Mouse (Mus musculus) liver, embryonic 15.5 days (tissue): ENCODE measurements around the gene Gm5475. TPM values are rescaled to one million over a fixed set of nuclear protein-coding genes. Genes with fewer than 3 reads are reported as not detected.

ENCODE experiments used
- ATAC-seq: fragments of 200-750 bp; cut with Nextera tagmentation; 2 replicates; pipeline ENCODE4 v1.8.0; 2017; ENCODE audit warnings: moderate number of reproducible peaks, mild to moderate bottlenecking, moderate library complexity; ENCODE audit not compliant: insufficient read depth
- H3K27ac ChIP-seq: fragments of 300-500 bp; sonication (generic); replicated peaks from 2 replicates; pipeline ENCODE4 v1.5.1; 2015; ENCODE audit warnings: mild to moderate bottlenecking, inconsistent platforms
- H3K27me3 ChIP-seq: fragments of 300-500 bp; sonication (generic); 2 replicates; pipeline ENCODE4 v1.6.1; 2015; ENCODE audit warnings: mild to moderate bottlenecking, inconsistent platforms
- H3K36me3 ChIP-seq: fragments of 300-500 bp; sonication (generic); replicated peaks from 2 replicates; pipeline ENCODE4 v1.6.1; 2015; ENCODE audit warnings: moderate library complexity, mild to moderate bottlenecking, inconsistent platforms
- H3K4me1 ChIP-seq: fragments of 300-500 bp; sonication (generic); replicated peaks from 2 replicates; pipeline ENCODE4 v1.6.1; 2015; ENCODE audit warnings: inconsistent platforms
- H3K4me2 ChIP-seq: fragments of 300-500 bp; sonication (generic); 2 replicates; pipeline ENCODE4 v1.6.1; 2015; ENCODE audit warnings: moderate library complexity, mild to moderate bottlenecking, inconsistent platforms
- H3K4me3 ChIP-seq: fragments of 300-500 bp; sonication (generic); replicated peaks from 2 replicates; pipeline ENCODE4 v1.5.1; 2015; ENCODE audit warnings: mild to moderate bottlenecking, inconsistent platforms
- H3K9ac ChIP-seq: fragments of 300-500 bp; sonication (generic); 2 replicates; pipeline ENCODE4 v1.6.1; 2015; ENCODE audit warnings: moderate library complexity, mild to moderate bottlenecking, inconsistent platforms
- H3K9me3 ChIP-seq: fragments of 300-500 bp; sonication (generic); replicated peaks from 2 replicates; pipeline ENCODE4 v1.6.1; 2016; ENCODE audit warnings: inconsistent platforms
- WGBS: fragments of 180-500 bp; shearing (Covaris S2); methylation state at CpG from one replicate; pipeline ENCODE4 v1.1.7; 2015; ENCODE audit warnings: mixed read lengths; ENCODE audit not compliant: insufficient replicate concordance; 5-methylcytosine and 5-hydroxymethylcytosine counted together
- polyA plus RNA-seq: library from polyadenylated mRNA; unstranded; fragments of >200 nt; fragmentation: Nextera tagmentation; extraction: Ambion mirVana; gene quantifications from 2 replicates; pipeline ENCODE4 v1.2.1, GENCODE M21; 2015

Gm5475 gene
- polyA plus RNA-seq, 1 experiment from 2014 or later = 0.05 TPM

DNA sequence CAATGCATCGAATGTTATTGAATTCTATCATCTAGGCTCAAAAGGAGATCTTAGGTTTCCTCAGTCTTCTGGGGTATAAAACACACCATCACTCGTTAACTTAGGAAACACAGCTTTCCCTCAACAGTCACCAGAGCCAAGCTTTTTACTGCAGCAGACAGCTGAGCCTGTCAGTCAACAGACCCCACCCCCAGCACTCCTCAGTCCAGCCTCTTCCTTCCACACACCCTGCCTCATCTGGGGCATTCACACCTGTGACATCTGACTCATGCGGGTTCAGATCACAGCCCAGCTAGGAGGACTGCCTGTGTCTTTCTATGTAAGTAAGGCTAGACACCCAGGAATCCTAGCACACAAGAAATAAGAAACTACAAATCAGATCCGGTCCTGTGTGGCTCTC is 7.9 kb upstream of the Gm5475 start:
- Histone ChIP-seq H3K27me3 (no peaks in the 10 kb centered on the region), H3K4me1 (peaks cover 91% of the 10 kb centered on the region), H3K27ac (peak overlapping the region; percentile 87), H3K9ac (peak overlapping the region; percentile 10; the same call in 1 of the 2 replicates), H3K9me3 (no peaks in the 10 kb centered on the region), H3K4me2 (0 out of 2 replicates have a peak overlapping the region, but pooled peaks have one; percentile 2), H3K4me3 (no peak overlapping the region), H3K36me3 (peaks cover 64% of the 10 kb centered on the region)
- peak; percentile 11; the same call in 1 of the 2 replicates for ATAC-seq
- 53% methylated on average over 4 of the region's 4 CpGs for WGBS

- ATAC-seq = no peak
- Histone ChIP-seq H3K4me1 (peaks cover 99% of the 10 kb centered on the region), H3K4me3 (no peak overlapping the region), H3K36me3 (peaks cover 55% of the 10 kb centered on the region), H3K9me3 (no peaks in the 10 kb centered on the region), H3K27ac (peak overlapping the region; percentile 34; the same call in 1 of the 2 replicates), H3K4me2 (no peak overlapping the region), H3K9ac (no peak overlapping the region), H3K27me3 (no peaks in the 10 kb centered on the region)
- 91% methylated on average over 13 of the region's 13 CpGs for WGBS
Observed at GRCm38 (mm10) chr15:100414942-100415341, 7.0 kb upstream of the Gm5475 start.

DNA sequence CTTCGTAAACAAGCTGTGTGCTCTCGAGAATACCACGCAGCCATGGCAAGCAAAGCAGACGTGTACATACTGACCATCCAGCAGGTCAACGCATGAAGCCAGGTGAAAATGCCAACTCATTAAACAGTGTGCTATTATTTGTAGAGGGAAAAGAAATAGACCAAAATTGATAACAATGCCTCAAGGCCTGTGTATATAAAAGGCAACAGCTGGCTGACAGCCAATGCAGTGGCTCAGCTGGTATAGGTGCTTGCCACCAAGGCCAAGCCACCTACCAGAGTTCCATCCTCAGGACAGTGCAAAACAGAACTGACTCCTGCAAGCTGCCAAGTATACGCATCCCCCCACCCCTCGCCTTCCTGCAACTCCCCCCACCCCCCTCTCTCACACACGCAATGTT is 6.3 kb upstream of the Gm5475 start:
- Histone ChIP-seq H3K36me3 (peaks cover 47% of the 10 kb centered on the region), H3K27ac (peak overlapping the region; percentile 66; the same call in 1 of the 2 replicates), H3K4me2 (no peak overlapping the region), H3K9me3 (no peaks in the 10 kb centered on the region), H3K27me3 (no peaks in the 10 kb centered on the region), H3K4me3 (no peak overlapping the region), H3K9ac (no peak overlapping the region), H3K4me1 (peaks cover 99% of the 10 kb centered on the region)
- 85% methylated on average over 8 of the region's 8 CpGs for WGBS
- no peak for ATAC-seq

GRCm38 (mm10) chr15:100417854-100418450 is 4.0 kb upstream of the Gm5475 start:
- Histone ChIP-seq H3K4me1 (peaks cover 87% of the 10 kb centered on the region), H3K4me2 (peak overlapping the region; percentile 99), H3K9me3 (no peaks in the 10 kb centered on the region), H3K27me3 (no peaks in the 10 kb centered on the region), H3K4me3 (peak overlapping the region; percentile 99), H3K36me3 (peaks cover 30% of the 10 kb centered on the region), H3K9ac (peak overlapping the region; percentile 44), H3K27ac (peak overlapping the region; percentile 56)
- 60% methylated on average over 9 of the region's 9 CpGs for WGBS
- no peak for ATAC-seq

GRCm38 (mm10) chr15:100419311-100419710 is 2.6 kb upstream of the Gm5475 start:
- peak overlapping the region; percentile 98 for H3K9ac ChIP-seq
- H3K4me3 ChIP-seq = peak overlapping the region; percentile 99
- H3K9me3 ChIP-seq = no peaks in the 10 kb centered on the region
- peak overlapping the region; percentile 99 for H3K4me2 ChIP-seq
- peaks cover 30% of the 10 kb centered on the region for H3K36me3 ChIP-seq
- H3K27ac ChIP-seq = peak overlapping the region; percentile 99
- peaks cover 86% of the 10 kb centered on the region for H3K4me1 ChIP-seq
- peak; percentile 3; the same call in 1 of the 2 replicates for ATAC-seq
- H3K27me3 ChIP-seq = peaks cover 11% of the 10 kb centered on the region
- WGBS = 45% methylated on average over 8 of the region's 8 CpGs

GRCm38 (mm10) chr15:100419901-100420745 is 1.8 kb upstream of the Gm5475 start:
- H3K4me3 ChIP-seq = peak overlapping the region; percentile 99
- WGBS = 21% methylated on average over 9 of the region's 9 CpGs
- H3K4me1 ChIP-seq = peaks cover 86% of the 10 kb centered on the region
- H3K4me2 ChIP-seq = peak overlapping the region; percentile 99
- no peaks in the 10 kb centered on the region for H3K9me3 ChIP-seq
- H3K36me3 ChIP-seq = peaks cover 26% of the 10 kb centered on the region
- ATAC-seq = peak; percentile 79
- H3K27ac ChIP-seq = peak overlapping the region; percentile 99
- peak overlapping the region; percentile 98 for H3K9ac ChIP-seq
- H3K27me3 ChIP-seq = peaks cover 20% of the 10 kb centered on the region

- H3K9me3 ChIP-seq = no peaks in the 10 kb centered on the region
- H3K4me1 ChIP-seq = peaks cover 75% of the 10 kb centered on the region
Observed at GRCm38 (mm10) chr15:100421059-100421757, 739 bp upstream of the Gm5475 start.

GRCm38 (mm10) chr15:100422476-100422875 is 529 bp downstream of the Gm5475 start:
- no peaks in the 10 kb centered on the region for H3K9me3 ChIP-seq
- peaks cover 43% of the 10 kb centered on the region for H3K27me3 ChIP-seq
- ATAC-seq = peak; percentile 43
- peak overlapping the region; percentile 98 for H3K9ac ChIP-seq
- peaks cover 7% of the 10 kb centered on the region for H3K36me3 ChIP-seq
- WGBS = under 1% methylated on average over 44 of the region's 44 CpGs
- H3K27ac ChIP-seq = peak overlapping the region; percentile 99
- peaks cover 63% of the 10 kb centered on the region for H3K4me1 ChIP-seq
- H3K4me3 ChIP-seq = peak overlapping the region; percentile 99
- H3K4me2 ChIP-seq = peak overlapping the region; percentile 99

More at GRCm38 (mm10) chr15:100421059-100421757, 739 bp upstream of the Gm5475 start:
- H3K27ac ChIP-seq = peak overlapping the region; percentile 99
- H3K36me3 ChIP-seq = peaks cover 16% of the 10 kb centered on the region
- 13% methylated on average over 8 of the region's 8 CpGs for WGBS
- peaks cover 30% of the 10 kb centered on the region for H3K27me3 ChIP-seq
- H3K4me3 ChIP-seq = peak overlapping the region; percentile 99
- peak overlapping the region; percentile 98 for H3K9ac ChIP-seq
- H3K4me2 ChIP-seq = peak overlapping the region; percentile 99
- no peak for ATAC-seq

DNA sequence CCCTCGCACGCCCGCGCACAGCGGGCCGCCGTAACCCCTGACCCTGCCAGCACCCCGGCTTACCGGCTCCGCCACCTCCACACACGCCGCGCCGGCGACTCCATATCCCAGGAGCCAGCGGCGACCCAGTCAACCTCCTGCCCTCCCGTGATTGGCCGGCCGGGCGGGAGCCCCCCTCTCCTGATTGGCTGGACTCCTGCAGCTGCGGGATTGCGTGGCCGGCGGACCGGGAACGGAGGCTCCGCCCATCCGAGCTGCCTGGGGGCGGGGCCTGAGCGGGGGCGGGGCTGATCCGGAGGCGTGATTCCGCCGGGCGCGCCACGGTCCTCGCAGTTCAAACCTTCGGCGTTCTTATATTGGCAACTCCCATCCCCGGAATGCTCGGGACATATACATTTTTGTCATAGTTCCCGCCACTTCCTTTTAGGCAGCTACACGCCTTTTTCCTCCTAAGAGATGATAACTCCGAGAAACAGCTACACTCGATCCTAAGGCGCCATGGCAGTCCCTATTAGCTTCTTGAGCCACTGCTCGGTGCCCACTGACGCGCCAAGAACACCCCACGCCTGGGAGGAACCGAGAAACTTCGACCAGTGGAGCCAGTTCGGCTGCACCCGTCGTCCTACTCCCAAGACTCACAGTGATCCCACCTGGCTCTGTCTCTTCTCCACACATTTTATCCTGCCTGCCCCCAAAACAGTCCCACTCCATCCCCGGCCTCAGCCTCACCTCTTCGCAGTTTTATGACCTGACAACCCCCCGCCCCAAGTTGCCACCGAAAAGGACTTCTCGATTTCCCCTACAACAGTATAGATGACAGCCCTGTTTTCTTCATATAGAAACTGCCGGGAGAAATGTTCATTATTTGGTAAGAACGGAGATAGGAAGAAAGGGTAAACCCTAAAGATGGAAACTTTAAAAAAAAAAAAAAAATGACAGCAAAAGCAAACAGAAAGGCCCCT is 1.2 kb downstream of the Gm5475 start:
- Histone ChIP-seq H3K27ac (peak overlapping the region; percentile 99), H3K9me3 (no peaks in the 10 kb centered on the region), H3K27me3 (peaks cover 43% of the 10 kb centered on the region), H3K4me1 (peaks cover 55% of the 10 kb centered on the region), H3K4me2 (peak overlapping the region; percentile 99), H3K4me3 (peak overlapping the region; percentile 99), H3K9ac (peak overlapping the region; percentile 98), H3K36me3 (0 out of 2 replicates have a peak, but pooled peaks cover under 1% of the 10 kb centered on the region)
- peak; percentile 89 for ATAC-seq
- WGBS = under 1% methylated on average over 65 of the region's 65 CpGs

DNA sequence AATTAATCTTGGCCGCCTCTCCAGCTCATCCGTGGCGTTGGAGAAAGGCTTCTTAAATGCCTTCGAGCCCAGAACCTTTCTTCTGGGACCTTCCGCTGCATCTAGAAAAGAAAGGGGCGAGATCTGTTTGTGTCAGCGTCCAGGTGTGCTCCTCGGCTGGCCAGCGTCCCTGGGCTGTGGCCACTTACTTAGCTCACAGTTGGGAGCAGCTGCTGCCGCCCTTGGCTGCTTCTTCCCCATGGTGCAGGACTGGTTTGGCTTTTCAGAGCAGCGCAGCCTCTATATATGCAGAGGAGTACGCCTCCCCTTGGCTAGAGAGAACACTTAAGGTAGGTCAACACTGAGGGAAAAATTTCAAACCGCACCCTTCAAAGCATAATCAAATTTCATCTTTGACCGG is 2.0 kb downstream of the Gm5475 start:
- H3K4me1 ChIP-seq = peaks cover 48% of the 10 kb centered on the region
- no peak for ATAC-seq

More for the DNA sequence above, 2.0 kb downstream of the Gm5475 start:
- Histone ChIP-seq H3K4me3 (peak overlapping the region; percentile 99), H3K9me3 (no peaks in the 10 kb centered on the region), H3K9ac (peak overlapping the region; percentile 65), H3K27ac (0 out of 2 replicates have a peak overlapping the region, but pooled peaks have one; percentile 29), H3K36me3 (no peaks in the 10 kb centered on the region), H3K4me2 (peak overlapping the region; percentile 99), H3K27me3 (peaks cover 43% of the 10 kb centered on the region)
- 2% methylated on average over 14 of the region's 14 CpGs for WGBS
